ENCODE assay signal across 8 mouse cellular contexts in genomic region chr10:103367371-103368295, GRCm38 (mm10). TPM values are rescaled to one million over a fixed set of nuclear protein-coding genes. Genes with fewer than 3 reads are reported as not detected.
DNase-seq lines count a peak whose midpoint lies in the region; ATAC-seq and TF ChIP-seq lines count a peak whose summit lies in the region.

Gene Slc6a15, plus strand, starts transcription at chr10:103367783.

- peak within 1 kb of the TSS; percentile 98 for H3K4me2 ChIP-seq in forebrain, embryonic 16.5 days (ENCODE audit: low read length)
- H3K4me2 ChIP-seq in limb, embryonic 11.5 days (ENCODE audit: low read depth, severe bottlenecking), result peak within 1 kb of the TSS; percentile 87
- H3K4me2 ChIP-seq in myocyte (ENCODE audit: low read depth), result peak within 1 kb of the TSS; percentile 96

- no peak for TF ChIP-seq POLR2A in kidney, adult 2 months (IDR thresholded peaks at IDR 0.05; ENCODE audit: low read depth, low read length)
- no peak for TF ChIP-seq POLR2A in myocyte (IDR thresholded peaks at IDR 0.05; ENCODE audit: insufficient read length, low read depth)

- H3K36me3 ChIP-seq in erythroblast, embryonic 14.5 days (ENCODE audit: control insufficient read depth), result no peaks in the 10 kb centered on the region
- H3K36me3 ChIP-seq in forebrain, embryonic 16.5 days (ENCODE audit: control insufficient read depth, insufficient read depth), result no peaks in the 10 kb centered on the region
- no peaks in the 10 kb centered on the region for H3K36me3 ChIP-seq in kidney, adult 2 months (ENCODE audit: control insufficient read depth, insufficient read depth, low read length)
- H3K36me3 ChIP-seq in limb, embryonic 11.5 days (ENCODE audit: control insufficient read depth, insufficient read depth, low read length), result no peaks in the 10 kb centered on the region
- H3K36me3 ChIP-seq in myocyte (ENCODE audit: control insufficient read depth, insufficient read depth), result no peaks in the 10 kb centered on the region

- peak within 1 kb of the TSS; percentile 81 for H3K9ac ChIP-seq in forebrain, embryonic 16.5 days (replicated peaks; ENCODE audit: low read depth, low read length)
- H3K9ac ChIP-seq in limb, embryonic 11.5 days (ENCODE audit: low read length), result peak within 1 kb of the TSS; percentile 41

- H3ac ChIP-seq in myocyte (ENCODE audit: control insufficient read depth, insufficient read length), result peak within 1 kb of the TSS; percentile 43

- no peaks in the 10 kb centered on the region for H3K79me2 ChIP-seq in myocyte (ENCODE audit: control insufficient read depth, insufficient read depth)

- no peak for ATAC-seq in erythroblast, adult 5-6 weeks (replicated peaks; ENCODE audit: low FRiP score, poor library complexity, severe bottlenecking)
- ATAC-seq in forebrain, embryonic 16.5 days, result peak; percentile 86
- ATAC-seq in limb, embryonic 11.5 days (ENCODE audit: insufficient number of reproducible peaks, low FRiP score, low TSS enrichment, low read depth), result peak; percentile 58

- H3K27ac ChIP-seq in forebrain, embryonic 16.5 days (ENCODE audit: low read length), result peak within 1 kb of the TSS; percentile 89
- no peak within 1 kb of the TSS; the same call in 1 of the 2 replicates for H3K27ac ChIP-seq in kidney, adult 2 months (ENCODE audit: insufficient read depth, low read depth, low read length)
- no peak within 1 kb of the TSS for H3K27ac ChIP-seq in limb, embryonic 11.5 days (replicated peaks; ENCODE audit: low read depth, low read length)

- no peaks in the 10 kb centered on the region; the same call in 1 of the 2 replicates for H3K9me3 ChIP-seq in erythroblast, embryonic 14.5 days (ENCODE audit: control insufficient read depth, low read length)
- no peaks in the 10 kb centered on the region for H3K9me3 ChIP-seq in forebrain, embryonic 16.5 days (ENCODE audit: control insufficient read depth, low read length)
- no peaks in the 10 kb centered on the region for H3K9me3 ChIP-seq in limb, embryonic 11.5 days (ENCODE audit: control insufficient read depth, low read length)

- H3K27me3 ChIP-seq in erythroblast, embryonic 14.5 days (ENCODE audit: control insufficient read depth), result peaks cover 25% of the 10 kb centered on the region
- H3K27me3 ChIP-seq in forebrain, embryonic 16.5 days (replicated peaks; ENCODE audit: control insufficient read depth, insufficient read depth, low read length), result no peaks in the 10 kb centered on the region
- H3K27me3 ChIP-seq in kidney, adult 2 months (replicated peaks; ENCODE audit: control insufficient read depth, insufficient read depth, low read length), result no peaks in the 10 kb centered on the region; the same call in 1 of the 2 replicates
- peaks cover 2% of the 10 kb centered on the region; the same call in 1 of the 2 replicates for H3K27me3 ChIP-seq in limb, embryonic 11.5 days (ENCODE audit: control insufficient read depth, insufficient read depth, low read length)
- no peaks in the 10 kb centered on the region for H3K27me3 ChIP-seq in myocyte (ENCODE audit: control insufficient read depth, insufficient read depth, insufficient read length)

- H3K4me3 ChIP-seq in erythroblast, embryonic 14.5 days (replicated peaks), result peak within 1 kb of the TSS; percentile 16
- H3K4me3 ChIP-seq in forebrain, embryonic 16.5 days (replicated peaks; ENCODE audit: low read length), result peak within 1 kb of the TSS; percentile 82
- H3K4me3 ChIP-seq in kidney, adult 2 months (ENCODE audit: insufficient read depth, low read depth, low read length), result peak within 1 kb of the TSS; percentile 66
- H3K4me3 ChIP-seq in limb, embryonic 11.5 days (ENCODE audit: low read depth, low read length), result peak within 1 kb of the TSS; percentile 52
- H3K4me3 ChIP-seq in myocyte, result peak within 1 kb of the TSS; percentile 32

- DNase-seq in cerebellum, adult 11-12 months, result peak; percentile 84
- DNase-seq in kidney, adult 2 months, result peak; percentile 47
- peak; percentile 48 for DNase-seq in limb, embryonic 11.5 days (ENCODE audit: low spot score)
- no peak for DNase-seq in thymus, adult 18-20 months

- peaks cover 3% of the 10 kb centered on the region for H3K4me1 ChIP-seq in erythroblast, embryonic 14.5 days (ENCODE audit: control insufficient read depth)
- 0 out of 2 replicates have a peak, but pooled peaks cover 4% of the 10 kb centered on the region for H3K4me1 ChIP-seq in forebrain, embryonic 16.5 days (replicated peaks; ENCODE audit: control insufficient read depth, insufficient read depth, low read length)
- no peaks in the 10 kb centered on the region for H3K4me1 ChIP-seq in kidney, adult 2 months (ENCODE audit: control insufficient read depth, insufficient read depth, low read length)
- no peaks in the 10 kb centered on the region for H3K4me1 ChIP-seq in limb, embryonic 11.5 days (ENCODE audit: control insufficient read depth, insufficient read depth, low read length)

- WGBS in forebrain, embryonic 16.5 days, result under 1% methylated on average over 43 of the region's 43 CpGs
- 0% methylated on average over 43 of the region's 43 CpGs for WGBS in kidney, adult 2 months
- under 1% methylated on average over 43 of the region's 43 CpGs for WGBS in limb, embryonic 11.5 days

- no peak for TF ChIP-seq CTCF in kidney, adult 2 months (conservative IDR thresholded peaks at IDR 0.05; ENCODE audit: insufficient read depth, insufficient read length, low read depth, low read length)

TF ChIP-seq in myocyte, 11 proteins besides CTCF, POLR2A, EP300 and RAD21:
- TF ChIP-seq POLR2AphosphoS2 (IDR thresholded peaks at IDR 0.05; ENCODE audit: insufficient read length, low read depth), result no peak
- TF ChIP-seq CEBPB (IDR thresholded peaks at IDR 0.05; ENCODE audit: insufficient read depth, poor library complexity, severe bottlenecking), result no peak
- TF ChIP-seq TCF12 (IDR thresholded peaks at IDR 0.05; ENCODE audit: insufficient read depth, poor library complexity, severe bottlenecking), result no peak
- no peak for TF ChIP-seq MYOG (IDR thresholded peaks at IDR 0.05; ENCODE audit: control insufficient read depth in 1 of 3, insufficient read depth in 1 of 3, insufficient read length in 2 of 3, low read depth in 2 of 3)
- no peak for TF ChIP-seq MYOD1 (IDR thresholded peaks at IDR 0.05; ENCODE audit: control insufficient read depth in 1 of 3, insufficient read length in 2 of 3, low read depth in 2 of 3)
- TF ChIP-seq USF1 (IDR thresholded peaks at IDR 0.05; ENCODE audit: low read depth), result no peak

RNA-seq across cellular contexts. Expression of gene Slc6a15, which starts in this region (rescaled TPM):
- polyA plus RNA-seq in erythroblast, embryonic 14.5 days (2012), result not detected in 2 replicates
- not detected in 2 replicates for total RNA-seq in erythroblast, adult 5-6 weeks (2015; ENCODE audit: low replicate concordance)
- 0.09 TPM in 1 of 2 replicates, not detected in the other for total RNA-seq in erythroblast, adult 5-6 weeks (2017; ENCODE audit: low replicate concordance)
- polyA plus RNA-seq in forebrain, embryonic 16.5 days (2015; fragmentation: Nextera tagmentation; extraction: Ambion mirVana), result 90.8 and 102 TPM in 2 replicates
- 8.4 and 9.5 TPM in 2 replicates for polyA plus RNA-seq in kidney, adult 2 months (2012; rRNA removed)
- 1.6 and 1.9 TPM in 2 replicates for polyA plus RNA-seq in limb, embryonic 11.5 days (2014; fragmentation: Nextera tagmentation; extraction: Ambion mirVana)
- 0.54 TPM for polyA plus RNA-seq in myocyte (2012; fragmentation: generic; extraction: Trizol)

Comparison
In these comparisons a context has a peak if more than half of its experiments do, and no peak if none do; other contexts are left out.
1. H3K4me3 ChIP-seq: peak in every context shown above with its lines; median percentile 82 in forebrain, embryonic 16.5 days; 66 in kidney, adult 2 months; 52 in limb, embryonic 11.5 days; 32 in myocyte; 16 in erythroblast, embryonic 14.5 days.
2. DNase-seq: peak in cerebellum, adult 11-12 months (single experiment), kidney, adult 2 months (single experiment) and limb, embryonic 11.5 days (single experiment); none in thymus, adult 18-20 months (0 of 2).
3. Peak in every context shown above with its lines, with median percentiles within 50 percentile points of each other: H3K4me2 ChIP-seq.